Mouse (Mus musculus): ENCODE measurements at regions not wholly inside any gene's neighbourhood (a gene's known extent, or its start where the extent isn't known, plus 50 kb on each side); places are given as distances from the start of the nearest gene placed in this dataset.

DNA sequence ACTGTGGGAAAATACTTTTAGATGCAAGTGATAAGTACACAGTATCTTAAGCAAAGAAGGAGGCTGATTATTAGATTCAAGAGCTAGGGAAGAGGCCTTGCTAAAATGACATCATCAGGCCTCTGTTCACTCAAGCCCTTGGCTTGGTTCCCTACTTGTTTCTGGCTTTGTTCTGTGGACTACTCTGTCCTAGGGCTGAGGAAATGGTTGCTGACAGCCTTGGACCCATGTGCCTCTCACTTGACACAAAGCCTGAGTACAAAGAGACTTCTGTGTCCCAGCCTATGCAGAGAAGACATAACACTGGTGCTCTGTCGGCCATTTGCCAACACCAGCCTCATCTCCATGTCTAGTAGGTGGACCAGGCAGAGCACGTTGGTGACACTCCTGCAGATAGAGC lies 198.7 kb downstream of the Ttc32 start:
- WGBS = 74% methylated on average over 2 of the region's 2 CpGs

GRCm38 (mm10) chr12:9229981-9230380 lies 200.2 kb downstream of the Ttc32 start:
- DNase-seq (ENCODE audit: low spot score) (no peak), ATAC-seq (ENCODE audit: low FRiP score) (no peak)
- Histone ChIP-seq H3K9me3 (ENCODE audit: low read length) (no peaks in the 10 kb centered on the region), H3K4me1 (ENCODE audit: insufficient read depth, low read length) (no peaks in the 10 kb centered on the region), H3K9ac (replicated peaks; ENCODE audit: low read length, poor library complexity, severe bottlenecking) (no peak overlapping the region), H3K36me3 (ENCODE audit: insufficient read depth, low read length) (no peaks in the 10 kb centered on the region), H3K27me3 (ENCODE audit: insufficient read depth, low read length) (no peaks in the 10 kb centered on the region), H3K4me2 (ENCODE audit: low read depth, low read length, poor library complexity, severe bottlenecking) (no peak overlapping the region), H3K4me3 (ENCODE audit: low read depth, low read length) (no peak overlapping the region), H3K27ac (ENCODE audit: low read depth, low read length) (no peak overlapping the region)
- 83% methylated on average over 4 of the region's 4 CpGs for WGBS
- TF ChIP-seq CTCF (IDR thresholded peaks at IDR 0.05) = no peak

More for the DNA sequence above, 198.7 kb downstream of the Ttc32 start:
- no peak overlapping the region for H3K9ac ChIP-seq (replicated peaks; ENCODE audit: low read length, poor library complexity, severe bottlenecking)
- no peaks in the 10 kb centered on the region for H3K9me3 ChIP-seq (ENCODE audit: low read length)
- no peak overlapping the region for H3K4me3 ChIP-seq (ENCODE audit: low read depth, low read length)
- H3K27me3 ChIP-seq (ENCODE audit: insufficient read depth, low read length) = no peaks in the 10 kb centered on the region
- H3K4me2 ChIP-seq (ENCODE audit: low read depth, low read length, poor library complexity, severe bottlenecking) = no peak overlapping the region
- no peaks in the 10 kb centered on the region for H3K4me1 ChIP-seq (ENCODE audit: insufficient read depth, low read length)
- H3K36me3 ChIP-seq (ENCODE audit: insufficient read depth, low read length) = no peaks in the 10 kb centered on the region
- no peak for TF ChIP-seq CTCF (IDR thresholded peaks at IDR 0.05)
- H3K27ac ChIP-seq (ENCODE audit: low read depth, low read length) = no peak overlapping the region
- DNase-seq (ENCODE audit: low spot score) = no peak
- no peak for ATAC-seq (ENCODE audit: low FRiP score)

GRCm38 (mm10) chr12:9230576-9230975 lies 200.8 kb downstream of the Ttc32 start:
- no peak overlapping the region for H3K27ac ChIP-seq (ENCODE audit: low read depth, low read length)
- ATAC-seq (ENCODE audit: low FRiP score) (no peak), DNase-seq (ENCODE audit: low spot score) (no peak)
- WGBS = 83% methylated on average over 5 of the region's 5 CpGs
- no peak overlapping the region for H3K4me3 ChIP-seq (ENCODE audit: low read depth, low read length)
- no peak overlapping the region for H3K9ac ChIP-seq (replicated peaks; ENCODE audit: low read length, poor library complexity, severe bottlenecking)
- H3K9me3 ChIP-seq (ENCODE audit: low read length) = no peaks in the 10 kb centered on the region
- H3K4me2 ChIP-seq (ENCODE audit: low read depth, low read length, poor library complexity, severe bottlenecking) = no peak overlapping the region
- no peaks in the 10 kb centered on the region for H3K4me1 ChIP-seq (ENCODE audit: insufficient read depth, low read length)
- H3K36me3 ChIP-seq (ENCODE audit: insufficient read depth, low read length) = no peaks in the 10 kb centered on the region
- no peaks in the 10 kb centered on the region for H3K27me3 ChIP-seq (ENCODE audit: insufficient read depth, low read length)
- TF ChIP-seq CTCF (IDR thresholded peaks at IDR 0.05) = no peak

DNA sequence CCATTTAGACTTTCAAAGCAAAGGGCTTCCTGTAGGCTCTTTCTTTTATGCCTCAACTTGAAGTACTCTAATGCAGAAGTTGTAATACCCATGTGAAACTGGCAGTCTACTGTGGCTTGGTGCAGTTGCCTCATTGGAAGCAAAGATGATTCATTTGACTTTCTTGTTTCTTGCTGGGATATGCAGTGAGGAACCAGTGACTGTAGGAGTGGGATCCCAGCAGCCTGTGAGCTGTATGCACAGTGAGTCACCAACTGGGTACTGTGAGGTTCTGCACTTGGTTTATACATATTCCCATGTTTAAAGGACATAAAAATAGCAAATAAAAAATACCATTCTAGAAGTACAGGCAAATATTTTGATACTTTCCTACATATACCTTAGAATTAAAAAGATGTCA lies 202.6 kb downstream of the Ttc32 start:
- Histone ChIP-seq H3K4me3 (ENCODE audit: low read depth, low read length) (no peak overlapping the region), H3K9ac (replicated peaks; ENCODE audit: low read length, poor library complexity, severe bottlenecking) (no peak overlapping the region), H3K27ac (ENCODE audit: low read depth, low read length) (no peak overlapping the region), H3K9me3 (ENCODE audit: low read length) (no peaks in the 10 kb centered on the region), H3K4me1 (ENCODE audit: insufficient read depth, low read length) (no peaks in the 10 kb centered on the region), H3K27me3 (ENCODE audit: insufficient read depth, low read length) (no peaks in the 10 kb centered on the region), H3K36me3 (ENCODE audit: insufficient read depth, low read length) (no peaks in the 10 kb centered on the region), H3K4me2 (ENCODE audit: low read depth, low read length, poor library complexity, severe bottlenecking) (no peak overlapping the region)
- no peak for TF ChIP-seq CTCF (IDR thresholded peaks at IDR 0.05)
- ATAC-seq (ENCODE audit: low FRiP score) = no peak
- DNase-seq (ENCODE audit: low spot score) = no peak

- WGBS = 88% methylated on average over 4 of the region's 4 CpGs
- Histone ChIP-seq H3K27ac (ENCODE audit: low read depth, low read length) (no peak overlapping the region), H3K9me3 (ENCODE audit: low read length) (no peaks in the 10 kb centered on the region), H3K36me3 (ENCODE audit: insufficient read depth, low read length) (no peaks in the 10 kb centered on the region), H3K9ac (replicated peaks; ENCODE audit: low read length, poor library complexity, severe bottlenecking) (no peak overlapping the region), H3K4me3 (ENCODE audit: low read depth, low read length) (no peak overlapping the region), H3K4me1 (ENCODE audit: insufficient read depth, low read length) (no peaks in the 10 kb centered on the region), H3K27me3 (ENCODE audit: insufficient read depth, low read length) (no peaks in the 10 kb centered on the region), H3K4me2 (ENCODE audit: low read depth, low read length, poor library complexity, severe bottlenecking) (no peak overlapping the region)
- 0 out of 2 replicates have a peak, but pooled peaks have one; percentile 27 for ATAC-seq (ENCODE audit: low FRiP score)
- no peak for DNase-seq (ENCODE audit: low spot score)
- TF ChIP-seq CTCF (IDR thresholded peaks at IDR 0.05) = no peak
Measured at GRCm38 (mm10) chr12:9235866-9236265, 206.1 kb downstream of the Ttc32 start.

DNA sequence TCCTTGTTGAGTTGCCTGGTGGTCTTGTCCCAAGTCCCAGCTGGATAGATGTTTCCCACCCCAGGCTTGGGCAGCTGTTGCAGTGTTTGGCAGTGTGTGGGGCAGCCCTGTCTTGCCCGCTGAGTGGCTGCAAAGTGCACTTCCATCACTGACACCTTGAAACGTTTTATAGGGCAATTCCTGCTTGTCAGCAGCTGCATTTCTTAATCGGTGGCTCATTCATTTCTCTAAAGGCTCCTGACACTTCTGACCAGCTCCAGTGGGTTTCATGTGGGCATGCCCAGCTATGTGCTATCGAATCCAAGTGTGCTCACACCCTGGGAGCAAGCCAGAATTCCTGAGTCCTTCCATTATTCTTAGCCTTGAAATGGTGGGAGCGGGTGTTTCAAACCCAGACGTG lies 207.7 kb downstream of the Ttc32 start:
- H3K9ac ChIP-seq (replicated peaks; ENCODE audit: low read length, poor library complexity, severe bottlenecking) = no peak overlapping the region
- no peak overlapping the region for H3K4me2 ChIP-seq (ENCODE audit: low read depth, low read length, poor library complexity, severe bottlenecking)
- no peak overlapping the region for H3K4me3 ChIP-seq (ENCODE audit: low read depth, low read length)
- no peaks in the 10 kb centered on the region for H3K36me3 ChIP-seq (ENCODE audit: insufficient read depth, low read length)
- DNase-seq (ENCODE audit: low spot score) (no peak), ATAC-seq (ENCODE audit: low FRiP score) (no peak)
- no peaks in the 10 kb centered on the region for H3K27me3 ChIP-seq (ENCODE audit: insufficient read depth, low read length)
- WGBS = 77% methylated on average over 6 of the region's 6 CpGs
- no peaks in the 10 kb centered on the region for H3K4me1 ChIP-seq (ENCODE audit: insufficient read depth, low read length)
- no peak overlapping the region for H3K27ac ChIP-seq (ENCODE audit: low read depth, low read length)
- TF ChIP-seq CTCF (IDR thresholded peaks at IDR 0.05) = no peak
- H3K9me3 ChIP-seq (ENCODE audit: low read length) = no peaks in the 10 kb centered on the region
